Mouse (Mus musculus): ENCODE measurements around the gene Pdik1l.

Gene Pdik1l

DNA sequence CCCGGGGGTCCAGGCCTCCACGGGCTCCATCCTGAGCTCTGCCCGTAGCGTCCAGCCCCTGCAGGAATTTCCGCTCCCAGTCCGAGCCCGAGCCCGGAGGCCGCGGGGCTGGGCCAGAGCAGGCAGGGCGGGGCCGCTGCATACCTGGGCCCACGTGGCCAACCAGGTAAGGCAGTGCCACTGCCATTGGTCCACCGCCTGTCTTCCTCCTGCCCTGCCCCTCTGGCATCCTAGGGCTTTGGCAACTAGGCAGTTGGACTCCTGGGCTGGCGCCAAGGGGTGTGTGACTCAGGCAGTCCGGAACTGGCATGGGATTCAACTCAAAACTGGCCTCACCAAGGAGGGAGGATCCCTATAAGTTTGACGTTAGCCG, 49.4 kb downstream of the Pdik1l start, which contains the start of gene Cnksr1:
Cnksr1 (minus strand) TSS at position 121 of the 373 bp plus-strand sequence.
- no peak for DNase-seq (ENCODE audit: low spot score in 2 of 2)

DNA sequence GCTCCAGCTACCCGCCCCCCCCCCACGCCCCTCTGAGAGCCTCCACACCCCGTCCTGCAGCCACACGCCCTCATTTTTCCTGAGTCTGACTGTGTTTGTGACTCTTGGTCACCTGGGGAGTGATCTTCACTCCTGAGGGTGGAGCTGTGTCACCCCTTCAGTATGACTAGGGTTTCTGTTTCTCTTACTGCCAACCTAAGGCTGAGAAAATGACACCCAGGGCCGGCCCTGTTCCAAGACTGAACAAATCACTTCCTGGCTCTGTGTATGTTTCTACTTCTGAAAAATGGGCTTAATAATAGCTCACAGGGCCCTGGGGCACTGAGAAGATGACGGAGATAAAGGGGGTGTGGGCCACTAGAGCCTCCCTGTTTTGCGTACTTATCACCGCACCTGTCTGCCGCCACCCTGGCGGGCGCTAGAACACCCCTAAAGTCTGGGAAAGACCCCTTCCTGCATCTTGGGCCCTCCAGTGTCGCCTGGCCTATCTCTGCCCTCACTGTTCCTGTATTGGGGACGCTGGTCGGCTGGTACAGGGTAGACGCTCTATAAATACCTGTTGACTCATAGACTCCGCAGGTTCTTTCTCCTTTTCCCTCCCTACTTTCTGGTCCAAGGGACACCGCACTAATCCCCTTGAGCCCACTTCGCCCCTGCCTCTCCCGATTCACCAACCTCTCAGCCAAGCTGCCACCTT, 50.0 kb downstream of the Pdik1l start:
- DNase-seq (ENCODE audit: low spot score in 2 of 2) = no peak

DNA sequence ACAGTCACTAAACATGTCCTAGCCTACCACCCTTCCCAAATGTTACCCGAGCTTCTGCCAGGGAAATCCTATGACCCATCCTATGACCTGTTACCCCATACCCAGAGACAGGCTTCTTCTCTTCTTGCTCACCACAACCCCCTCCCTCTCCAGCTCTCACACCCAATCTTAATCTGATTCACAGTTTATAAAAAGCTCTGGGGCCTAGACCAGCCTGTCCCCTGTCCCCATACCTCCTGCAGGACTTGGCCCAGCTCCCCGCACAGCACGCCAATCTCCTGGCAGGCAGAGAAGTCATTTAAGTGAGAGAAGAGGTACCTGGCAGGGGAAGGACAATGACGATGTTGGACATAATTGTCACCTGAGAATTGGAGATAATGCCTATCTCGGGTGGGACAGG, 52.8 kb downstream of the Pdik1l start:
- no peak for DNase-seq (ENCODE audit: low spot score in 2 of 2)

DNA sequence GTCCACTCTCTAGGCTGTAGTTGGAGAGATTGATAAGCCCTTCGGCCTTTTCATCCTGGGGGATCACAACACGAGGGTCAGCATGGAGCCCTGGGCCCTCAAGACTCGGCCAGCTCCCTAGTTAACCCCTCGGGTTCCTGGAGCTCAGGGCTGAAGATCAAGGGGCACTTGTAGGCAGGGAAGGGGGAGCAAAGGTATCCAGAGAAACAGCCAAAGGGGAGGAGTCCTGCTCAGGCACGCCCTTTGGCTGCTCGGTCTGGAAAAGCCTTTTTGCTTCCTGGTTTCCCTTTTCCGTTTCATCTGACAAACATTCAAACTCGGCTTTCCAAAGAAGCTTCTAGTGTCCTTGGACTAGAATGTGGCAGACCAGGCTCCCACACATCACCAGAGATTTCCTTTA, 57.3 kb downstream of the Pdik1l start:
- no peak for DNase-seq (ENCODE audit: low spot score in 2 of 2)

DNA sequence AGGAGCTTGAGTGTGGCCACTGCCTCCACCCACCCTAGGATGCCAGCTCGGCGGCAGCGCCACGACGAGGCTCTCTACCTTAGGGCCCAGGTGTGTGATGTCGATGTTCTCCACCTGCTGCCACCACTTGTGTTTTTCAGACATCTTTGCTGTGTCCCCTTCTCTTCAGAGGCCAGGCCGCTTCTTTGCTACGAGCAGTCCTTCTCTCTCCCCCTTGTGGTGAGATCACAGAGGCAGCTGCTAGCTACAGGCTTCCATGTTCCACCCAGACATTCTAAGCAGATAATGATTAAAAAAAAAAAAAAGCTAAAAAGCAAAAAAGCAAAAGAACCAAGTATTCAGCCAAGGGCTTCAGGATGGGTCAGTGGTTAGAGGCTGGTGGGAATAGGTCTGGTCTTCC, 60.5 kb downstream of the Pdik1l start, which contains the start of gene Catsper4:
Catsper4 (minus strand) TSS at position 190 of the 400 bp plus-strand sequence.
- DNase-seq (ENCODE audit: low spot score in 2 of 2) = no peak
